Mouse (Mus musculus): ENCODE data around the gene Asb4.

DNA sequence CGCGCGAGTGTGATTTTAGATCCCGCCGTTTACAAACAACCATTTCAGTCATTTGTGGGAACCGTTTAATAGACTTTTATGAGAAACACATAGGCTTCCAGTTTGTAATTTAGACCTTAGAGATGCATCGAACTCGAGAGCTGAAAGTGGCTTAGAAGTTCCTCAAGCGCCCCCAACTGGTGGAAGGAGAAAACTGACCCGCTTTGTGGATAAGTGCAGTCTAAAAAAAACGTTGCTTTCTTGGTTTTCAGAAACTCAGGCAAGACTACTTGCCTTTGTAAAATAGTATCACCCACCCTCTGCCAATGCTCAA, 948 bp downstream of the Asb4 start:
- TF ChIP-seq CTCF (IDR thresholded peaks at IDR 0.05) (peak; percentile 79), EP300 (IDR thresholded peaks at IDR 0.05) (no peak)

Measured in lung, postnatal 0 days (tissue).